Mouse (Mus musculus) liver, postnatal 0 days (tissue): Measurements from ENCODE around the gene Zdhhc13. TPM values are rescaled to one million over a fixed set of nuclear protein-coding genes. Genes with fewer than 3 reads are reported as not detected.

Experiments used
- ATAC-seq: fragments of 200-750 bp; cut with Nextera tagmentation; 2 replicates; pipeline ENCODE4 v1.8.0; 2017; ENCODE audit warnings: mild to moderate bottlenecking, moderate library complexity
- DNase-seq: peaks from one replicate; pipeline ENCODE4 v3.0.0-alpha.2; 2016
- H3K27ac ChIP-seq: fragments of 300-500 bp; sonication (generic); 2 replicates; pipeline ENCODE4 v1.5.1; 2014; ENCODE audit warnings: antibody characterized with exemption, moderate library complexity, mild to moderate bottlenecking, low read depth
- H3K27me3 ChIP-seq: fragments of 300-500 bp; sonication (generic); 2 replicates; pipeline ENCODE4 v1.6.1; 2014; ENCODE audit warnings: low read length, control low read depth, mixed read lengths; ENCODE audit not compliant: insufficient read depth
- H3K36me3 ChIP-seq: fragments of 300-500 bp; sonication (generic); replicated peaks from 2 replicates; pipeline ENCODE4 v1.6.1; 2014; ENCODE audit warnings: mild to moderate bottlenecking, control low read depth, low read length, moderate library complexity, mixed read lengths; ENCODE audit not compliant: insufficient read depth
- H3K4me1 ChIP-seq: fragments of 300-500 bp; sonication (generic); 2 replicates; pipeline ENCODE4 v1.6.1; 2014; ENCODE audit warnings: antibody characterized with exemption, mild to moderate bottlenecking, control low read depth; ENCODE audit not compliant: insufficient read depth
- H3K4me2 ChIP-seq: fragments of 300-500 bp; sonication (generic); 2 replicates; pipeline ENCODE4 v1.6.1; 2014; ENCODE audit warnings: low read depth, mild to moderate bottlenecking, low read length, moderate library complexity, mixed read lengths
- H3K4me3 ChIP-seq: fragments of 300-500 bp; sonication (generic); 2 replicates; pipeline ENCODE4 v1.5.1; 2014; ENCODE audit warnings: low read depth, low read length
- H3K9ac ChIP-seq: fragments of 300-500 bp; sonication (generic); replicated peaks from 2 replicates; pipeline ENCODE4 v1.6.1; 2014; ENCODE audit warnings: mild to moderate bottlenecking, moderate library complexity
- H3K9me3 ChIP-seq: fragments of 300-500 bp; sonication (generic); 2 replicates; pipeline ENCODE4 v1.6.1; 2016; ENCODE audit warnings: mild to moderate bottlenecking, control low read depth, low read length, mixed read lengths
- CTCF ChIP-seq: sonication (generic); IDR thresholded peaks from 2 replicates; pipeline ENCODE4 v1.5.1; 2016; ENCODE audit warnings: antibody characterized with exemption, low read depth
- EP300 ChIP-seq: IDR thresholded peaks from 2 replicates; pipeline ENCODE4 v1.6.1; 2016; ENCODE audit warnings: antibody characterized with exemption, low read depth, mild to moderate bottlenecking
- WGBS: fragments of 180-500 bp; shearing (Covaris S2); extraction: QIAGEN DNeasy Blood & Tissue Kit; methylation state at CpG from one replicate; pipeline ENCODE4 v1.1.7; 2014; ENCODE audit not compliant: insufficient replicate concordance; 5-methylcytosine and 5-hydroxymethylcytosine counted together
- polyA plus RNA-seq: library from polyadenylated mRNA; unstranded; fragments of >200 nt; fragmentation: Nextera tagmentation; extraction: Ambion mirVana; gene quantifications from 2 replicates; pipeline ENCODE4 v1.2.1, GENCODE M21; 2015

Gene Zdhhc13
- polyA plus RNA-seq, result 8.2 and 10.3 TPM in 2 replicates

GRCm38 (mm10) chr7:48788851-48789572 lies at the start of gene Zdhhc13:
Gene Zdhhc13, plus strand, starts transcription at chr7:48789003.
- TF ChIP-seq CTCF, result no peak
- no peak for TF ChIP-seq EP300
- peak; percentile 96 for DNase-seq
- no peaks in the 10 kb centered on the region for H3K9me3 ChIP-seq
- WGBS, result under 1% methylated on average over 52 of the region's 57 CpGs
- peak within 1 kb of the TSS; percentile 85 for H3K27ac ChIP-seq
- ATAC-seq, result peak; percentile 100
- no peaks in the 10 kb centered on the region for H3K36me3 ChIP-seq
- peak within 1 kb of the TSS; percentile 97 for H3K4me2 ChIP-seq
- H3K4me1 ChIP-seq, result peaks cover 24% of the 10 kb centered on the region
- H3K4me3 ChIP-seq, result peak within 1 kb of the TSS; percentile 89
- H3K9ac ChIP-seq, result peak within 1 kb of the TSS; percentile 81
- H3K27me3 ChIP-seq, result no peaks in the 10 kb centered on the region

GRCm38 (mm10) chr7:48749298-48750163 lies 39.3 kb upstream of the Zdhhc13 start:
- peak; percentile 90 for ATAC-seq
- TF ChIP-seq EP300 (no peak), CTCF (peak; percentile 89)
- 1% methylated on average over 24 of the region's 24 CpGs for WGBS
- Histone ChIP-seq H3K27ac (0 out of 2 replicates have a peak overlapping the region, but pooled peaks have one; percentile 51), H3K9me3 (no peaks in the 10 kb centered on the region), H3K9ac (peak overlapping the region; percentile 59), H3K4me1 (peaks cover 12% of the 10 kb centered on the region), H3K36me3 (no peaks in the 10 kb centered on the region), H3K27me3 (no peaks in the 10 kb centered on the region), H3K4me3 (peak overlapping the region; percentile 48), H3K4me2 (peak overlapping the region; percentile 93)
- DNase-seq, result peak; percentile 87

- WGBS, result 48% methylated on average over 8 of the region's 8 CpGs
- H3K4me2 ChIP-seq, result peak overlapping the region; percentile 93
- no peaks in the 10 kb centered on the region for H3K36me3 ChIP-seq
- peak overlapping the region; percentile 48; the same call in 1 of the 2 replicates for H3K4me3 ChIP-seq
- TF ChIP-seq EP300 (no peak), CTCF (no peak)
- H3K9me3 ChIP-seq, result no peaks in the 10 kb centered on the region
- H3K27me3 ChIP-seq, result no peaks in the 10 kb centered on the region
- H3K4me1 ChIP-seq, result peaks cover 12% of the 10 kb centered on the region
- ATAC-seq (peak; percentile 76), DNase-seq (peak; percentile 42)
- no peak overlapping the region for H3K9ac ChIP-seq
- peak overlapping the region; percentile 51 for H3K27ac ChIP-seq
Measured at GRCm38 (mm10) chr7:48750164-48750809, 38.5 kb upstream of the Zdhhc13 start.

GRCm38 (mm10) chr7:48751222-48751621 lies 37.6 kb upstream of the Zdhhc13 start:
- no peaks in the 10 kb centered on the region for H3K27me3 ChIP-seq
- H3K9me3 ChIP-seq, result no peaks in the 10 kb centered on the region
- ATAC-seq, result no peak

GRCm38 (mm10) chr7:48754415-48754974 lies 34.3 kb upstream of the Zdhhc13 start:
- Histone ChIP-seq H3K9ac (no peak overlapping the region), H3K4me3 (no peak overlapping the region), H3K4me1 (peaks cover 10% of the 10 kb centered on the region), H3K36me3 (no peaks in the 10 kb centered on the region), H3K4me2 (no peak overlapping the region), H3K27me3 (no peaks in the 10 kb centered on the region), H3K9me3 (no peaks in the 10 kb centered on the region), H3K27ac (no peak overlapping the region)
- TF ChIP-seq EP300, result no peak
- TF ChIP-seq CTCF, result no peak
- WGBS, result 69% methylated on average over 3 of the region's 3 CpGs
- DNase-seq (no peak), ATAC-seq (no peak)

More at GRCm38 (mm10) chr7:48751222-48751621, 37.6 kb upstream of the Zdhhc13 start:
- H3K4me3 ChIP-seq, result no peak overlapping the region
- peaks cover 12% of the 10 kb centered on the region for H3K4me1 ChIP-seq
- TF ChIP-seq EP300, result no peak
- TF ChIP-seq CTCF, result no peak
- whole genome bisulfite sequencing, result 62% methylated on average over 5 of the region's 5 CpGs
- no peak overlapping the region for H3K27ac ChIP-seq
- no peak overlapping the region for H3K4me2 ChIP-seq
- no peak for DNase-seq
- H3K9ac ChIP-seq, result no peak overlapping the region
- H3K36me3 ChIP-seq, result no peaks in the 10 kb centered on the region
